Mouse (Mus musculus) lung, postnatal 0 days (tissue): ENCODE data around the gene Ect2l.

ENCODE experiments used
- CTCF ChIP-seq: IDR thresholded peaks from 2 replicates; pipeline ENCODE4 v1.5.1; 2016; ENCODE audit warnings: antibody characterized with exemption, mild to moderate bottlenecking
- EP300 ChIP-seq: IDR thresholded peaks from 2 replicates; pipeline ENCODE4 v1.6.1; 2016; ENCODE audit warnings: antibody characterized with exemption, mild to moderate bottlenecking, control low read depth

DNA sequence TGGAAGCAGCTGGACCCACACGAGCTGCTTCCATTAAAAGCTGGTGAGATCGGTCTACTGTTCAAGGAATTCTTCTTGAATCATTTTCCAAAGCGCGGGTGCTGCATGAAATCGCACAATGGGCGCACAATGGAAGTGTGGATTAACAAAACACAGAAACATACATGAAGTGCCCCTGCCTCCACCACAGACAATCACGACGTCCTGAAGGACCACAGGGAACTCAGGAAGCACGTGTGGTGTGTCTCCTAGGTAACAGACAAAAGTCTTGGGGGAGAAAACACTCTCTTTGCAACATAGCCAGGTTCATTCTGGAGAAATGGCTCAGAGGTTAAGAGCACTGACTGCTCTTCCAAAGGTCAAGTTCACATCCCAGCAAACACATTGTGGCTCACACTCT, 10.0 kb downstream of the Ect2l start:
- TF ChIP-seq CTCF (no peak), EP300 (no peak)
